Mouse (Mus musculus) forebrain, embryonic 13.5 days (tissue): ENCODE results near the gene Olfr711. TPM values are rescaled to one million over a fixed set of nuclear protein-coding genes. Genes with fewer than 3 reads are reported as not detected.
"Not testable (repeated sequence)": the region's sequence is repeated elsewhere in the genome, so short reads cannot be mapped to it uniquely, and the experiment has no call there.

Experiments used
- ATAC-seq: fragments of 200-750 bp; cut with Nextera tagmentation; 2 replicates; pipeline ENCODE4 v1.8.0; 2017
- H3K27ac ChIP-seq: fragments of 300-500 bp; sonication (generic); 2 replicates; pipeline ENCODE4 v1.5.1; 2015; ENCODE audit warnings: inconsistent platforms, mild to moderate bottlenecking, moderate library complexity
- H3K27me3 ChIP-seq: fragments of 300-500 bp; sonication (generic); 2 replicates; pipeline ENCODE4 v1.6.1; 2015; ENCODE audit warnings: mild to moderate bottlenecking, inconsistent platforms
- H3K36me3 ChIP-seq: fragments of 300-500 bp; sonication (generic); 2 replicates; pipeline ENCODE4 v1.6.1; 2015; ENCODE audit warnings: mild to moderate bottlenecking, inconsistent platforms; ENCODE audit not compliant: poor library complexity, severe bottlenecking
- H3K4me1 ChIP-seq: fragments of 300-500 bp; sonication (generic); 2 replicates; pipeline ENCODE4 v1.6.1; 2015; ENCODE audit warnings: inconsistent platforms
- H3K4me2 ChIP-seq: fragments of 300-500 bp; sonication (generic); 2 replicates; pipeline ENCODE4 v1.6.1; 2015; ENCODE audit warnings: inconsistent platforms, mild to moderate bottlenecking, moderate library complexity
- H3K4me3 ChIP-seq: fragments of 300-500 bp; sonication (generic); 2 replicates; pipeline ENCODE4 v1.5.1; 2015; ENCODE audit warnings: mild to moderate bottlenecking, inconsistent platforms
- H3K9ac ChIP-seq: fragments of 300-500 bp; sonication (generic); 2 replicates; pipeline ENCODE4 v1.6.1; 2015; ENCODE audit warnings: mild to moderate bottlenecking, inconsistent platforms
- H3K9me3 ChIP-seq: fragments of 300-500 bp; sonication (generic); replicated peaks from 2 replicates; pipeline ENCODE4 v1.6.1; 2016; ENCODE audit warnings: inconsistent platforms
- WGBS: fragments of 180-500 bp; shearing (Covaris S2); methylation state at CpG from one replicate; pipeline ENCODE4 v1.1.7; 2015; 5-methylcytosine and 5-hydroxymethylcytosine counted together
- polyA plus RNA-seq: library from polyadenylated mRNA; unstranded; fragments of >200 nt; fragmentation: Nextera tagmentation; extraction: Ambion mirVana; gene quantifications from 2 replicates; pipeline ENCODE4 v1.2.1, GENCODE M21; 2015

Gene Olfr711
- polyA plus RNA-seq, result not detected in 2 replicates

- no peaks in the 10 kb centered on the region for H3K4me1 ChIP-seq
- 58% methylated on average over 1 of the region's 1 CpGs for WGBS
These were observed at the start of gene Olfr711 for GRCm38 (mm10) chr7:106975353-106975752. Olfr711 (minus strand) TSS chr7:106975453.

GRCm38 (mm10) chr7:107005972-107006371, 30.7 kb upstream of the Olfr711 start, which contains the start of gene Olfr2:
Olfr2 (minus strand) TSS chr7:107006072.
- no peaks in the 10 kb centered on the region for H3K4me1 ChIP-seq
- H3K4me3 ChIP-seq, result no peak within 1 kb of the TSS
- H3K9ac ChIP-seq, result no peak within 1 kb of the TSS
- H3K4me2 ChIP-seq, result no peak within 1 kb of the TSS
- no peaks in the 10 kb centered on the region for H3K36me3 ChIP-seq
- no peaks in the 10 kb centered on the region; the same call in 1 of the 2 replicates for H3K9me3 ChIP-seq
- H3K27ac ChIP-seq, result no peak within 1 kb of the TSS
- H3K27me3 ChIP-seq, result no peaks in the 10 kb centered on the region
- no peak for ATAC-seq
- 50% methylated on average over 1 of the region's 1 CpGs for WGBS

More at GRCm38 (mm10) chr7:106975353-106975752, at the start of gene Olfr711:
- no peak within 1 kb of the TSS for H3K4me3 ChIP-seq
- H3K36me3 ChIP-seq, result no peaks in the 10 kb centered on the region
- H3K9me3 ChIP-seq, result no peaks in the 10 kb centered on the region
- no peaks in the 10 kb centered on the region for H3K27me3 ChIP-seq
- H3K4me2 ChIP-seq, result no peak within 1 kb of the TSS
- ATAC-seq, result no peak
- H3K27ac ChIP-seq, result no peak within 1 kb of the TSS
- H3K9ac ChIP-seq, result no peak within 1 kb of the TSS

GRCm38 (mm10) chr7:107004169-107004568, 28.9 kb upstream of the Olfr711 start:
- 78% methylated on average over 3 of the region's 3 CpGs for WGBS

GRCm38 (mm10) chr7:107000798-107001197, 25.5 kb upstream of the Olfr711 start:
- Histone ChIP-seq H3K4me1 (no peaks in the 10 kb centered on the region), H3K36me3 (no peaks in the 10 kb centered on the region), H3K27me3 (no peaks in the 10 kb centered on the region), H3K9ac (no peak overlapping the region), H3K4me2 (no peak overlapping the region), H3K9me3 (no peaks in the 10 kb centered on the region; the same call in 1 of the 2 replicates), H3K27ac (no peak overlapping the region), H3K4me3 (no peak overlapping the region)
- ATAC-seq, result no peak
- WGBS, result 91% methylated on average over 7 of the region's 7 CpGs

More at GRCm38 (mm10) chr7:107004169-107004568, 28.9 kb upstream of the Olfr711 start:
- H3K36me3 ChIP-seq, result no peaks in the 10 kb centered on the region
- ATAC-seq, result no peak
- H3K27ac ChIP-seq, result no peak overlapping the region
- H3K4me1 ChIP-seq, result no peaks in the 10 kb centered on the region
- H3K27me3 ChIP-seq, result no peaks in the 10 kb centered on the region
- no peak overlapping the region for H3K4me3 ChIP-seq
- H3K4me2 ChIP-seq, result no peak overlapping the region
- H3K9ac ChIP-seq, result no peak overlapping the region
- no peaks in the 10 kb centered on the region; the same call in 1 of the 2 replicates for H3K9me3 ChIP-seq

- Histone ChIP-seq H3K4me2 (no peak overlapping the region), H3K27me3 (no peaks in the 10 kb centered on the region), H3K9me3 (no peaks in the 10 kb centered on the region; the same call in 1 of the 2 replicates), H3K9ac (no peak overlapping the region), H3K4me1 (no peaks in the 10 kb centered on the region), H3K36me3 (no peaks in the 10 kb centered on the region), H3K27ac (no peak overlapping the region), H3K4me3 (no peak overlapping the region)
- no peak for ATAC-seq
- WGBS, result 89% methylated on average over 3 of the region's 3 CpGs
These were observed 10.0 kb upstream of the Olfr711 start for GRCm38 (mm10) chr7:106985236-106985635.

- not testable (repeated sequence) for ATAC-seq, H3K36me3 ChIP-seq, H3K27me3 ChIP-seq, H3K4me3 ChIP-seq, H3K4me2 ChIP-seq, H3K27ac ChIP-seq, H3K9ac ChIP-seq, H3K4me1 ChIP-seq, H3K9me3 ChIP-seq
These were observed 7.8 kb downstream of the Olfr711 start for GRCm38 (mm10) chr7:106967503-106967902.

- Histone ChIP-seq H3K4me1 (no peaks in the 10 kb centered on the region), H3K36me3 (no peaks in the 10 kb centered on the region), H3K27ac (no peak within 1 kb of the TSS), H3K4me3 (no peak within 1 kb of the TSS), H3K9me3 (no peaks in the 10 kb centered on the region), H3K27me3 (no peaks in the 10 kb centered on the region), H3K9ac (no peak within 1 kb of the TSS), H3K4me2 (no peak within 1 kb of the TSS)
- 90% methylated on average over 1 of the region's 1 CpGs for WGBS
- ATAC-seq, result no peak
These were observed 11.4 kb downstream of the Olfr711 start, which contains the start of gene Olfr6 for GRCm38 (mm10) chr7:106963837-106964236. Olfr6 (minus strand) TSS chr7:106963937.

GRCm38 (mm10) chr7:106948212-106948611, 27.0 kb downstream of the Olfr711 start, which contains the start of gene Olfr710:
Olfr710 (minus strand) TSS chr7:106948312.
- no peak within 1 kb of the TSS for H3K4me2 ChIP-seq
- WGBS, result 80% methylated on average over 3 of the region's 3 CpGs
- no peaks in the 10 kb centered on the region for H3K36me3 ChIP-seq
- no peak for ATAC-seq
- H3K27me3 ChIP-seq, result no peaks in the 10 kb centered on the region
- no peak within 1 kb of the TSS for H3K9ac ChIP-seq
- H3K4me3 ChIP-seq, result no peak within 1 kb of the TSS
- no peaks in the 10 kb centered on the region for H3K9me3 ChIP-seq
- no peak within 1 kb of the TSS for H3K27ac ChIP-seq
- H3K4me1 ChIP-seq, result no peaks in the 10 kb centered on the region

GRCm38 (mm10) chr7:106932119-106932518, 43.1 kb downstream of the Olfr711 start, which contains the start of gene Olfr709-ps1:
Olfr709-ps1 (minus strand) TSS chr7:106932219.
- H3K27me3 ChIP-seq, result no peaks in the 10 kb centered on the region
- H3K36me3 ChIP-seq, result no peaks in the 10 kb centered on the region
- H3K9me3 ChIP-seq, result no peaks in the 10 kb centered on the region
- H3K4me1 ChIP-seq, result no peaks in the 10 kb centered on the region
- H3K4me3 ChIP-seq, result no peak within 1 kb of the TSS
- no peak for ATAC-seq
- no peak within 1 kb of the TSS for H3K4me2 ChIP-seq
- H3K27ac ChIP-seq, result no peak within 1 kb of the TSS
- H3K9ac ChIP-seq, result no peak within 1 kb of the TSS

GRCm38 (mm10) chr7:106920961-106921360, 54.3 kb downstream of the Olfr711 start:
- not testable (repeated sequence) for ATAC-seq, H3K4me1 ChIP-seq, H3K27me3 ChIP-seq, H3K27ac ChIP-seq, H3K9me3 ChIP-seq, H3K4me2 ChIP-seq, H3K4me3 ChIP-seq, H3K9ac ChIP-seq, H3K36me3 ChIP-seq
- WGBS, result 88% methylated on average over 7 of the region's 7 CpGs

Other genes with a start within 250 kb of the Olfr711 start
- gene Olfr697, start 233.0 kb downstream of the Olfr711 start, polyA plus RNA-seq, result not detected in 2 replicates
- not detected in 2 replicates for gene Olfr698, start 220.1 kb downstream of the Olfr711 start, polyA plus RNA-seq
- not detected in 2 replicates for gene Olfr699, start 182.3 kb downstream of the Olfr711 start, polyA plus RNA-seq
- gene Olfr700, start 166.6 kb downstream of the Olfr711 start, polyA plus RNA-seq, result not detected in 2 replicates
- gene Olfr701, start 161.3 kb downstream of the Olfr711 start, polyA plus RNA-seq, result not detected in 2 replicates
- not detected in 2 replicates for gene Olfr702, start 141.6 kb downstream of the Olfr711 start, polyA plus RNA-seq
- gene Olfr703, start 132.1 kb downstream of the Olfr711 start, polyA plus RNA-seq, result not detected in 2 replicates
- gene Olfr704, start 112.3 kb downstream of the Olfr711 start, polyA plus RNA-seq, result not detected in 2 replicates
- not detected in 2 replicates for gene Olfr705, start 98.6 kb downstream of the Olfr711 start, polyA plus RNA-seq
- not detected in 2 replicates for gene Olfr706, start 87.3 kb downstream of the Olfr711 start, polyA plus RNA-seq
- gene Olfr707, start 74.2 kb downstream of the Olfr711 start, polyA plus RNA-seq, result not detected in 2 replicates
- not detected in 2 replicates for gene Olfr1532-ps1, start 67.5 kb downstream of the Olfr711 start, polyA plus RNA-seq
- gene Olfr709-ps1, start 43.2 kb downstream of the Olfr711 start, polyA plus RNA-seq, result not detected in 2 replicates
- not detected in 2 replicates for gene Olfr710, start 27.1 kb downstream of the Olfr711 start, polyA plus RNA-seq
- not detected in 2 replicates for gene Olfr6, start 11.5 kb downstream of the Olfr711 start, polyA plus RNA-seq
- not detected in 2 replicates for gene Olfr2, start 30.6 kb upstream of the Olfr711 start, polyA plus RNA-seq
- not detected in 2 replicates for gene Olfr713, start 55.7 kb upstream of the Olfr711 start, polyA plus RNA-seq
- not detected in 2 replicates for gene Olfr714, start 95.5 kb upstream of the Olfr711 start, polyA plus RNA-seq
- gene Olfr17, start 117.8 kb upstream of the Olfr711 start, polyA plus RNA-seq, result not detected in 2 replicates
- not detected in 2 replicates for gene Olfr715b, start 134.9 kb upstream of the Olfr711 start, polyA plus RNA-seq
- not detected in 2 replicates for gene Olfr715, start 155.6 kb upstream of the Olfr711 start, polyA plus RNA-seq
- gene Olfr716, start 162.9 kb upstream of the Olfr711 start, polyA plus RNA-seq, result not detected in 2 replicates
- not detected in 2 replicates for gene Nlrp14, start 191.5 kb upstream of the Olfr711 start, polyA plus RNA-seq
- gene Rbmxl2, start 234.0 kb upstream of the Olfr711 start, polyA plus RNA-seq, result not detected in 2 replicates